Mouse (Mus musculus) midbrain, embryonic 10.5 days (tissue): Measurements from ENCODE around the gene Arhgef28. TPM values are rescaled to one million over a fixed set of nuclear protein-coding genes. Genes with fewer than 3 reads are reported as not detected.

ENCODE experiments used
- DNase-seq: peaks from one replicate; pipeline ENCODE4 v3.0.0-alpha.2; 2017; ENCODE audit warnings: low spot score
- H3K27ac ChIP-seq: fragments of 300-500 bp; sonication (generic); replicated peaks from 2 replicates; pipeline ENCODE4 v1.5.1; 2016; ENCODE audit warnings: mild to moderate bottlenecking
- H3K27me3 ChIP-seq: fragments of 300-500 bp; sonication (generic); 2 replicates; pipeline ENCODE4 v1.6.1; 2016; ENCODE audit warnings: low read depth, mild to moderate bottlenecking; ENCODE audit not compliant: poor library complexity, severe bottlenecking
- H3K36me3 ChIP-seq: fragments of 300-500 bp; sonication (generic); 2 replicates; pipeline ENCODE4 v1.6.1; 2016; ENCODE audit warnings: mild to moderate bottlenecking, moderate library complexity
- H3K4me1 ChIP-seq: fragments of 300-500 bp; sonication (generic); 2 replicates; pipeline ENCODE4 v1.6.1; 2016
- H3K4me3 ChIP-seq: fragments of 300-500 bp; sonication (generic); 2 replicates; pipeline ENCODE4 v1.5.1; 2016; ENCODE audit warnings: mild to moderate bottlenecking, moderate library complexity
- H3K9me3 ChIP-seq: fragments of 300-500 bp; sonication (generic); replicated peaks from 2 replicates; pipeline ENCODE4 v1.6.1; 2016; ENCODE audit warnings: mild to moderate bottlenecking
- whole genome bisulfite sequencing: fragments of 180-500 bp; shearing (Covaris S2); methylation state at CpG from one replicate; pipeline ENCODE4 v1.1.7; 2016; 5-methylcytosine and 5-hydroxymethylcytosine counted together
- polyA plus RNA-seq: library from polyadenylated mRNA; unstranded; fragments of >200 nt; fragmentation: Nextera tagmentation; extraction: Ambion mirVana; gene quantifications from 2 replicates; pipeline ENCODE4 v1.2.1, GENCODE M21; 2016

Gene Arhgef28
- polyA plus RNA-seq, 1 experiment from 2014 or later: 8.9 TPM

DNA sequence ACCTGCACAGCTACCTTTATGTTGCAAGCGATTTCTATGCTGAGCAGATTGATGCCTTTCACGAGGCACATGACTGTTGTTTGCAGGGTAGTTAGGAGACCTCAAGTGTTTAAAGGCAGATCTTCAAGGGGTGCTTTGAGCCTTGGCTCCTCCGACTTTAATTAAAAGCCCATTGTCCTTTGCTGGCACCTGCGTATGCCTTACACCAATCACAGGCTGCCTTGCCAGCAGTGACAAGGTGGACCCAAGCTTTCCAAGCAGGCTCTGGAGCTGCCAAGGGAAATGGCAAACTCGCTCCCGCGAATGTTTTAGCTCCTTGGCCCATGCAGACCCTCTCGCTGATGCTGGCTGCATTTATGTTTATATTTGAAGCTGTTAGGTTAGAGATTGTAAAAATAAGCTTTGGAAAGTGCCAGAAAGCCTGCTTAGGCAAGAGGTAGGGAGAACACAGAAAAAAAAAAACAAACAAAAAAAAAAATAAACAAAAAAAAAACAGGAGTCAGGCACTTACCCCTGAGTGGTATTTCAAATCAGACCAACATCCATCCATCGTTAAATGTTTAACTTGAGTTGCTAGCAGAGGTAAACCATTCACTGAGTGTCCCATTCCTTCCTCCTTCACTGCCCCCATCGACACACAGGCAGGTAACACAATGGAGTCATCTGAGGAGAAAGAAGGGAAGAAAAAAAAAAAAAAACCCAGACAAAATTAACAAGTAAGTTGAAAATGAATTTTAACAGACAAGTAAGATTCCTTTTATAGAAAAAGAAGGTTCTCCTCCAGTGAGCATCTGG lies 313.0 kb downstream of the Arhgef28 start:
- Histone ChIP-seq H3K27ac (peak overlapping the region; percentile 61), H3K4me3 (no peak overlapping the region), H3K36me3 (no peaks in the 10 kb centered on the region), H3K27me3 (peaks cover 8% of the 10 kb centered on the region; the same call in 1 of the 2 replicates), H3K4me1 (peaks cover 28% of the 10 kb centered on the region), H3K9me3 (no peaks in the 10 kb centered on the region)
- DNase-seq: peak; percentile 21
- WGBS: 31% methylated on average over 10 of the region's 10 CpGs

GRCm38 (mm10) chr13:97892089-97892884 lies 314.0 kb downstream of the Arhgef28 start:
- peak; percentile 29 for DNase-seq
- Histone ChIP-seq H3K27me3 (peaks cover 8% of the 10 kb centered on the region; the same call in 1 of the 2 replicates), H3K4me3 (no peak overlapping the region), H3K36me3 (no peaks in the 10 kb centered on the region), H3K4me1 (peaks cover 38% of the 10 kb centered on the region), H3K9me3 (no peaks in the 10 kb centered on the region), H3K27ac (peak overlapping the region; percentile 69)
- 46% methylated on average over 15 of the region's 15 CpGs for WGBS

DNA sequence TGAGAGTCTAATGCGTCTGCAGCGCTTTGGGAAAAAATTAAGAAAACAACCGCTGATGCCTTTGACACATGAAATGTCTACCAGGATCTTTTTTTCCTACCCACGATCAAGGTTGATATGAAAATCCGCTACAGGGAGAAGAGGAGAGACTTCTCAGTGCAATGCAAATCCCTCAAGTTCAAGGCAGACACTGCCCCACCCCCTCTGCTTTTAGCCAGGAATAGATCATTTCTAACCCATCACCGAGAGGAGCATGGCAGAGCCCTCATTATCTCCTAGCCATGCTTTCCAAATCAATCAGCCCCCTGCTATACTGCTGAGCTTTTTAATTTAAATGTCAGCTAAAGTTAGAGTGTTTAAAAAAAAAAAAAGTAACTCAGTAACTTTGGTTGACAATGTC lies 318.2 kb downstream of the Arhgef28 start:
- Histone ChIP-seq H3K4me3 (no peak overlapping the region), H3K36me3 (no peaks in the 10 kb centered on the region), H3K27ac (no peak overlapping the region), H3K27me3 (peaks cover 15% of the 10 kb centered on the region), H3K9me3 (no peaks in the 10 kb centered on the region), H3K4me1 (peaks cover 38% of the 10 kb centered on the region)
- no peak for DNase-seq
- WGBS: 68% methylated on average over 6 of the region's 6 CpGs

DNA sequence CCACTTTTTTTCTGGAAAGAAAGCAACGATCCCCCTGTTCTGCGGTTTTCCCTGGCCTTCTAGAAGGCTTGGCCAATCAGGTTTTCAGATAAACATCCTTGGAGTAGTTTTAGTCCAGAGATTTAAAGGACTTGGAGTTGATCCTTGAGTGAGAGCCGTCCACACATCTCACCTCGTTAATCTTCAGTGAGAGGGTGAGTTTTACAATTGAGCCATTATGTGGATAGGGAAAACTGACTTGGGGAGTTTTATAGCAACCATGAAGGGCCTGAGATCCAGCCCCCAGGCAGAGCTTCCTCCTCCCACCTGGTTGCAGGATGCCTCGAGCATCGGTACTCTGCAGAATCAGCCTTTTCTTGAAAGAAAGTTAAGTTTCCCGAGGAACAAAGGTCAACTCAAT lies 318.7 kb downstream of the Arhgef28 start:
- no peak overlapping the region for H3K27ac ChIP-seq

GRCm38 (mm10) chr13:97883629-97884028 lies 322.6 kb downstream of the Arhgef28 start:
- no peak for DNase-seq
- H3K27me3 ChIP-seq: peaks cover 15% of the 10 kb centered on the region
- WGBS: 88% methylated on average over 10 of the region's 10 CpGs
- no peaks in the 10 kb centered on the region for H3K9me3 ChIP-seq
- no peak overlapping the region for H3K27ac ChIP-seq
- peaks cover 18% of the 10 kb centered on the region for H3K4me1 ChIP-seq
- H3K36me3 ChIP-seq: no peaks in the 10 kb centered on the region
- no peak overlapping the region for H3K4me3 ChIP-seq

More for the DNA sequence above, 318.7 kb downstream of the Arhgef28 start:
- WGBS: 41% methylated on average over 7 of the region's 7 CpGs
- Histone ChIP-seq H3K27me3 (peaks cover 15% of the 10 kb centered on the region), H3K4me1 (peaks cover 34% of the 10 kb centered on the region), H3K9me3 (no peaks in the 10 kb centered on the region), H3K4me3 (no peak overlapping the region), H3K36me3 (no peaks in the 10 kb centered on the region)
- no peak for DNase-seq

- H3K36me3 ChIP-seq: no peaks in the 10 kb centered on the region
- no peak for DNase-seq
- H3K4me1 ChIP-seq: 0 out of 2 replicates have a peak, but pooled peaks cover 3% of the 10 kb centered on the region
- 76% methylated on average over 4 of the region's 4 CpGs for WGBS
- no peak overlapping the region for H3K27ac ChIP-seq
- no peak overlapping the region for H3K4me3 ChIP-seq
- H3K9me3 ChIP-seq: no peaks in the 10 kb centered on the region
- no peaks in the 10 kb centered on the region for H3K27me3 ChIP-seq
Measured at GRCm38 (mm10) chr13:97876450-97876849, 329.8 kb downstream of the Arhgef28 start.

- Histone ChIP-seq H3K36me3 (no peaks in the 10 kb centered on the region), H3K27me3 (no peaks in the 10 kb centered on the region), H3K4me1 (0 out of 2 replicates have a peak, but pooled peaks cover 3% of the 10 kb centered on the region), H3K4me3 (no peak overlapping the region), H3K9me3 (no peaks in the 10 kb centered on the region), H3K27ac (no peak overlapping the region)
- DNase-seq: no peak
- WGBS: 91% methylated on average over 6 of the region's 6 CpGs
Measured at GRCm38 (mm10) chr13:97876031-97876430, 330.2 kb downstream of the Arhgef28 start.

GRCm38 (mm10) chr13:97869428-97869827 lies 336.8 kb downstream of the Arhgef28 start:
- H3K36me3 ChIP-seq: no peaks in the 10 kb centered on the region
- H3K27me3 ChIP-seq: no peaks in the 10 kb centered on the region
- 94% methylated on average over 12 of the region's 12 CpGs for WGBS

GRCm38 (mm10) chr13:97867322-97867962 lies 338.8 kb downstream of the Arhgef28 start:
- Histone ChIP-seq H3K27ac (peak overlapping the region; percentile 20; the same call in 1 of the 2 replicates), H3K4me1 (peaks cover 13% of the 10 kb centered on the region), H3K27me3 (no peaks in the 10 kb centered on the region), H3K36me3 (no peaks in the 10 kb centered on the region), H3K4me3 (no peak overlapping the region), H3K9me3 (no peaks in the 10 kb centered on the region)
- peak; percentile 29 for DNase-seq
- 65% methylated on average over 13 of the region's 13 CpGs for WGBS

More at GRCm38 (mm10) chr13:97869428-97869827, 336.8 kb downstream of the Arhgef28 start:
- no peak overlapping the region for H3K4me3 ChIP-seq
- no peaks in the 10 kb centered on the region for H3K9me3 ChIP-seq
- DNase-seq: no peak
- peaks cover 14% of the 10 kb centered on the region for H3K4me1 ChIP-seq
- no peak overlapping the region for H3K27ac ChIP-seq

DNA sequence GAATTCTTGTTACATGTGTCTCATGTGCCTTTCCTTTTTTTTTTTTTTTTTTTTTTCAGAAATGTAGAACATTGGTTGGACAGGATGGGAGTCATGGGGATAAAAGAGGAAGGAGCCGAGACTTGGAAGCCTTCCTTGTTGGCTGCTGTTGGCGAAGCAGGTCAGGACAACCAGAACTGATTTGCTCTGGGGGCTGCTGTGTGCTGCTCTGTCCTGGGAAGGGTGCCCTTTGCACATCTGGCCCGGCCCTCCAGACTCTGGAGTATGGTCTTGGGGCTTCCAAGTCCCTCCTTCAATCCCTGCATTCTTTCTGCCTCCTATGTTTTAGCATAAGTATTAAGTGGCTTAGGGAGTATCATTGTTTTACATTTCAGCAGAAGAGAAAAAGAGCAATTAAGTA lies 347.2 kb downstream of the Arhgef28 start:
- H3K9me3 ChIP-seq: no peaks in the 10 kb centered on the region

GRCm38 (mm10) chr13:97857860-97858259 lies 348.4 kb downstream of the Arhgef28 start:
- Histone ChIP-seq H3K4me3 (no peak overlapping the region), H3K27me3 (no peaks in the 10 kb centered on the region), H3K4me1 (no peaks in the 10 kb centered on the region), H3K36me3 (no peaks in the 10 kb centered on the region), H3K27ac (no peak overlapping the region), H3K9me3 (no peaks in the 10 kb centered on the region)
- no peak for DNase-seq
- WGBS: 87% methylated on average over 6 of the region's 6 CpGs

More for the DNA sequence above, 347.2 kb downstream of the Arhgef28 start:
- DNase-seq: no peak
- Histone ChIP-seq H3K4me3 (no peak overlapping the region), H3K27me3 (no peaks in the 10 kb centered on the region), H3K27ac (no peak overlapping the region), H3K4me1 (no peaks in the 10 kb centered on the region), H3K36me3 (no peaks in the 10 kb centered on the region)
- 94% methylated on average over 3 of the region's 3 CpGs for WGBS

GRCm38 (mm10) chr13:97853356-97853968 lies 352.8 kb downstream of the Arhgef28 start:
- no peaks in the 10 kb centered on the region for H3K27me3 ChIP-seq
- no peaks in the 10 kb centered on the region for H3K36me3 ChIP-seq
- H3K4me1 ChIP-seq: no peaks in the 10 kb centered on the region
- no peak overlapping the region for H3K4me3 ChIP-seq
- 81% methylated on average over 8 of the region's 8 CpGs for WGBS
- no peaks in the 10 kb centered on the region for H3K9me3 ChIP-seq
- DNase-seq: no peak
- H3K27ac ChIP-seq: no peak overlapping the region
